Mouse (Mus musculus) bone marrow macrophage, adult 2 months (primary cell): ENCODE measurements around the gene Garem2. TPM values are rescaled to one million over a fixed set of nuclear protein-coding genes. Genes with fewer than 3 reads are reported as not detected.
A peak's percentile ranks its signal among the peaks of the same experiment; 100 is the strongest.

Experiments
- H3K27ac ChIP-seq: 2 replicates; pipeline ENCODE4 v1.5.1; 2012; ENCODE audit warnings: low read depth, low read length; ENCODE audit not compliant: insufficient read depth
- H3K4me1 ChIP-seq: 2 replicates; pipeline ENCODE4 v1.6.1; 2012; ENCODE audit warnings: low read length; ENCODE audit not compliant: control insufficient read depth, insufficient read depth
- H3K4me3 ChIP-seq: 2 replicates; pipeline ENCODE4 v1.5.1; 2012; ENCODE audit warnings: mild to moderate bottlenecking, low read length, moderate library complexity; ENCODE audit not compliant: insufficient read depth
- CTCF ChIP-seq: IDR thresholded peaks from 2 replicates; pipeline ENCODE4 v1.5.1; 2012; ENCODE audit warnings: low read depth, mild to moderate bottlenecking, low read length, moderate library complexity
- POLR2A ChIP-seq: IDR thresholded peaks from 2 replicates; pipeline ENCODE4 v1.6.1; 2012; ENCODE audit warnings: mild to moderate bottlenecking, low read depth, low read length, borderline replicate concordance
- polyA plus RNA-seq: library from polyadenylated mRNA; stranded (reverse); fragments of >200 nt; gene quantifications from 2 replicates; pipeline ENCODE4 v1.2.4, GENCODE M21; 2012; ENCODE audit not compliant: missing spikeins, insufficient read depth, insufficient read length

The Garem2 gene
- polyA plus RNA-seq, 1 experiment, result not detected

- H3K4me3 ChIP-seq, result no peak overlapping the region
- TF ChIP-seq POLR2A (no peak), CTCF (no peak)
- no peaks in the 10 kb centered on the region for H3K4me1 ChIP-seq
- no peak overlapping the region for H3K27ac ChIP-seq
These were observed 6.2 kb downstream of the Garem2 start for GRCm38 (mm10) chr5:30111126-30111525.

GRCm38 (mm10) chr5:30111771-30112170 lies 6.8 kb downstream of the Garem2 start:
- Histone ChIP-seq H3K4me1 (no peaks in the 10 kb centered on the region), H3K27ac (no peak overlapping the region), H3K4me3 (no peak overlapping the region)
- TF ChIP-seq POLR2A, result no peak
- TF ChIP-seq CTCF, result no peak

- H3K4me3 ChIP-seq, result no peak overlapping the region
- H3K4me1 ChIP-seq, result no peaks in the 10 kb centered on the region
- TF ChIP-seq CTCF (0 out of 2 replicates have a peak, but pooled peaks have one; percentile 24), POLR2A (no peak)
- H3K27ac ChIP-seq, result no peak overlapping the region
These were observed 7.6 kb downstream of the Garem2 start for GRCm38 (mm10) chr5:30112533-30113068.

GRCm38 (mm10) chr5:30113881-30114760 lies 9.2 kb downstream of the Garem2 start:
- H3K4me1 ChIP-seq, result no peaks in the 10 kb centered on the region
- peak overlapping the region; percentile 48 for H3K4me3 ChIP-seq
- TF ChIP-seq CTCF (peak; percentile 46), POLR2A (no peak)
- H3K27ac ChIP-seq, result no peak overlapping the region

GRCm38 (mm10) chr5:30114761-30115140 lies 9.8 kb downstream of the Garem2 start:
- TF ChIP-seq POLR2A, result no peak
- TF ChIP-seq CTCF, result no peak
- peak overlapping the region; percentile 48 for H3K4me3 ChIP-seq
- no peak overlapping the region for H3K27ac ChIP-seq
- no peaks in the 10 kb centered on the region for H3K4me1 ChIP-seq

- Histone ChIP-seq H3K4me1 (no peaks in the 10 kb centered on the region), H3K4me3 (no peak overlapping the region), H3K27ac (no peak overlapping the region)
- TF ChIP-seq POLR2A, result no peak
- TF ChIP-seq CTCF, result no peak
These were observed 10.8 kb downstream of the Garem2 start for GRCm38 (mm10) chr5:30115718-30116117.

GRCm38 (mm10) chr5:30118018-30118417 lies 13.1 kb downstream of the Garem2 start:
- Histone ChIP-seq H3K4me1 (no peaks in the 10 kb centered on the region), H3K27ac (no peak overlapping the region), H3K4me3 (no peak overlapping the region)
- TF ChIP-seq CTCF, result no peak
- no peak for TF ChIP-seq POLR2A

- TF ChIP-seq POLR2A, result no peak
- TF ChIP-seq CTCF, result no peak
- Histone ChIP-seq H3K4me1 (no peaks in the 10 kb centered on the region), H3K4me3 (no peak overlapping the region), H3K27ac (no peak overlapping the region)
These were observed 14.2 kb downstream of the Garem2 start for GRCm38 (mm10) chr5:30119163-30119562.

GRCm38 (mm10) chr5:30120106-30120505 lies 15.1 kb downstream of the Garem2 start:
- Histone ChIP-seq H3K27ac (no peak overlapping the region), H3K4me1 (no peaks in the 10 kb centered on the region), H3K4me3 (no peak overlapping the region)
- TF ChIP-seq CTCF (no peak), POLR2A (no peak)

- Histone ChIP-seq H3K27ac (no peak overlapping the region), H3K4me1 (peaks cover 4% of the 10 kb centered on the region; the same call in 1 of the 2 replicates), H3K4me3 (no peak overlapping the region)
- TF ChIP-seq POLR2A (no peak), CTCF (no peak)
These were observed 17.5 kb downstream of the Garem2 start for GRCm38 (mm10) chr5:30122481-30122880.
